Mouse (Mus musculus): Measurements from ENCODE around the gene Tmprss11b. TPM values are rescaled to one million over a fixed set of nuclear protein-coding genes. Genes with fewer than 3 reads are reported as not detected.
"Not testable (repeated sequence)": the region's sequence is repeated elsewhere in the genome, so short reads cannot be mapped to it uniquely, and the experiment has no call there.

Gene Tmprss11b
- polyA plus RNA-seq (2015; fragmentation: Nextera tagmentation; extraction: Ambion mirVana), result not detected in 2 replicates

- Histone ChIP-seq H3K9ac (ENCODE audit: low read depth, low read length) (no peak within 1 kb of the TSS), H3K36me3 (ENCODE audit: control insufficient read depth, insufficient read depth, low read length) (no peaks in the 10 kb centered on the region), H3K27ac (ENCODE audit: low read depth, low read length) (no peak within 1 kb of the TSS), H3K27me3 (replicated peaks; ENCODE audit: control insufficient read depth, insufficient read depth, low read length) (no peaks in the 10 kb centered on the region), H3K4me1 (ENCODE audit: control insufficient read depth, insufficient read depth, low read depth, low read length) (no peaks in the 10 kb centered on the region), H3K4me2 (ENCODE audit: low read length) (no peak within 1 kb of the TSS), H3K4me3 (ENCODE audit: low read length) (no peak within 1 kb of the TSS), H3K9me3 (ENCODE audit: control insufficient read depth, low read length) (no peaks in the 10 kb centered on the region)
- 84% methylated on average over 5 of the region's 5 CpGs for WGBS
- ATAC-seq, result no peak
Observed at GRCm38 (mm10) chr5:86676262-86676661, at the start of gene Tmprss11b. TSS of gene Tmprss11b (minus strand) at chr5:86676362.

GRCm38 (mm10) chr5:86725021-86725420 lies 48.9 kb upstream of the Tmprss11b start:
- no peak overlapping the region for H3K4me2 ChIP-seq (ENCODE audit: low read length)
- H3K27ac ChIP-seq (ENCODE audit: low read depth, low read length), result no peak overlapping the region
- no peaks in the 10 kb centered on the region for H3K9me3 ChIP-seq (ENCODE audit: control insufficient read depth, low read length)
- no peaks in the 10 kb centered on the region for H3K4me1 ChIP-seq (ENCODE audit: control insufficient read depth, insufficient read depth, low read depth, low read length)
- H3K4me3 ChIP-seq (ENCODE audit: low read length), result no peak overlapping the region
- H3K27me3 ChIP-seq (replicated peaks; ENCODE audit: control insufficient read depth, insufficient read depth, low read length), result no peaks in the 10 kb centered on the region
- H3K9ac ChIP-seq (ENCODE audit: low read depth, low read length), result no peak overlapping the region
- no peak for ATAC-seq
- no peaks in the 10 kb centered on the region for H3K36me3 ChIP-seq (ENCODE audit: control insufficient read depth, insufficient read depth, low read length)

- H3K4me1 ChIP-seq (ENCODE audit: control insufficient read depth, insufficient read depth, low read depth, low read length), result no peaks in the 10 kb centered on the region
- WGBS, result 38% methylated on average over 2 of the region's 2 CpGs
- no peaks in the 10 kb centered on the region for H3K36me3 ChIP-seq (ENCODE audit: control insufficient read depth, insufficient read depth, low read length)
- H3K9ac ChIP-seq (ENCODE audit: low read depth, low read length), result no peak overlapping the region
- ATAC-seq, result no peak
- no peaks in the 10 kb centered on the region for H3K27me3 ChIP-seq (replicated peaks; ENCODE audit: control insufficient read depth, insufficient read depth, low read length)
- H3K27ac ChIP-seq (ENCODE audit: low read depth, low read length), result no peak overlapping the region
- H3K4me2 ChIP-seq (ENCODE audit: low read length), result no peak overlapping the region
- no peak overlapping the region for H3K4me3 ChIP-seq (ENCODE audit: low read length)
- H3K9me3 ChIP-seq (ENCODE audit: control insufficient read depth, low read length), result no peaks in the 10 kb centered on the region
Observed at GRCm38 (mm10) chr5:86722820-86723460, 46.8 kb upstream of the Tmprss11b start.

- ATAC-seq, result no peak
- H3K27ac ChIP-seq (ENCODE audit: low read depth, low read length), result no peak overlapping the region
- H3K27me3 ChIP-seq (replicated peaks; ENCODE audit: control insufficient read depth, insufficient read depth, low read length), result no peaks in the 10 kb centered on the region
- peaks cover 3% of the 10 kb centered on the region; the same call in 1 of the 2 replicates for H3K9me3 ChIP-seq (ENCODE audit: control insufficient read depth, low read length)
- 94% methylated on average over 2 of the region's 2 CpGs for WGBS
- no peaks in the 10 kb centered on the region for H3K36me3 ChIP-seq (ENCODE audit: control insufficient read depth, insufficient read depth, low read length)
- H3K4me3 ChIP-seq (ENCODE audit: low read length), result no peak overlapping the region
- no peaks in the 10 kb centered on the region for H3K4me1 ChIP-seq (ENCODE audit: control insufficient read depth, insufficient read depth, low read depth, low read length)
- H3K9ac ChIP-seq (ENCODE audit: low read depth, low read length), result no peak overlapping the region
- no peak overlapping the region for H3K4me2 ChIP-seq (ENCODE audit: low read length)
Observed at GRCm38 (mm10) chr5:86714967-86715366, 38.8 kb upstream of the Tmprss11b start.

- no peak for ATAC-seq
- H3K4me1 ChIP-seq (ENCODE audit: control insufficient read depth, insufficient read depth, low read depth, low read length), result no peaks in the 10 kb centered on the region
- no peaks in the 10 kb centered on the region for H3K27me3 ChIP-seq (replicated peaks; ENCODE audit: control insufficient read depth, insufficient read depth, low read length)
- H3K4me3 ChIP-seq (ENCODE audit: low read length), result no peak overlapping the region
- no peaks in the 10 kb centered on the region for H3K9me3 ChIP-seq (ENCODE audit: control insufficient read depth, low read length)
- no peaks in the 10 kb centered on the region for H3K36me3 ChIP-seq (ENCODE audit: control insufficient read depth, insufficient read depth, low read length)
- H3K9ac ChIP-seq (ENCODE audit: low read depth, low read length), result no peak overlapping the region
- WGBS, result 86% methylated on average over 3 of the region's 3 CpGs
- H3K27ac ChIP-seq (ENCODE audit: low read depth, low read length), result no peak overlapping the region
- no peak overlapping the region for H3K4me2 ChIP-seq (ENCODE audit: low read length)
Observed at GRCm38 (mm10) chr5:86704923-86705322, 28.8 kb upstream of the Tmprss11b start.

GRCm38 (mm10) chr5:86684667-86685066 lies 8.5 kb upstream of the Tmprss11b start:
- H3K27me3 ChIP-seq (replicated peaks; ENCODE audit: control insufficient read depth, insufficient read depth, low read length), result no peaks in the 10 kb centered on the region

GRCm38 (mm10) chr5:86649185-86649584 lies 27.0 kb downstream of the Tmprss11b start:
- WGBS, result 32% methylated on average over 4 of the region's 4 CpGs
- not testable (repeated sequence) for H3K9ac ChIP-seq (ENCODE audit: low read depth, low read length); H3K36me3 ChIP-seq (ENCODE audit: control insufficient read depth, insufficient read depth, low read length); H3K27ac ChIP-seq (ENCODE audit: low read depth, low read length); H3K4me1 ChIP-seq (ENCODE audit: control insufficient read depth, insufficient read depth, low read depth, low read length); H3K27me3 ChIP-seq (replicated peaks; ENCODE audit: control insufficient read depth, insufficient read depth, low read length); H3K9me3 ChIP-seq (ENCODE audit: control insufficient read depth, low read length); H3K4me3 ChIP-seq (ENCODE audit: low read length); H3K4me2 ChIP-seq (ENCODE audit: low read length); ATAC-seq

More at GRCm38 (mm10) chr5:86684667-86685066, 8.5 kb upstream of the Tmprss11b start:
- Histone ChIP-seq H3K4me2 (ENCODE audit: low read length) (no peak overlapping the region), H3K9me3 (ENCODE audit: control insufficient read depth, low read length) (no peaks in the 10 kb centered on the region), H3K4me1 (ENCODE audit: control insufficient read depth, insufficient read depth, low read depth, low read length) (no peaks in the 10 kb centered on the region), H3K27ac (ENCODE audit: low read depth, low read length) (no peak overlapping the region), H3K4me3 (ENCODE audit: low read length) (no peak overlapping the region), H3K36me3 (ENCODE audit: control insufficient read depth, insufficient read depth, low read length) (no peaks in the 10 kb centered on the region), H3K9ac (ENCODE audit: low read depth, low read length) (no peak overlapping the region)
- ATAC-seq, result no peak
- WGBS, result 59% methylated on average over 4 of the region's 4 CpGs

- no peaks in the 10 kb centered on the region for H3K9me3 ChIP-seq (ENCODE audit: control insufficient read depth, low read length)
- no peaks in the 10 kb centered on the region for H3K27me3 ChIP-seq (replicated peaks; ENCODE audit: control insufficient read depth, insufficient read depth, low read length)
- H3K4me2 ChIP-seq (ENCODE audit: low read length), result no peak overlapping the region
- H3K27ac ChIP-seq (ENCODE audit: low read depth, low read length), result no peak overlapping the region
- no peak overlapping the region for H3K9ac ChIP-seq (ENCODE audit: low read depth, low read length)
- no peak overlapping the region for H3K4me3 ChIP-seq (ENCODE audit: low read length)
- H3K36me3 ChIP-seq (ENCODE audit: control insufficient read depth, insufficient read depth, low read length), result no peaks in the 10 kb centered on the region
- WGBS, result 79% methylated on average over 3 of the region's 3 CpGs
- H3K4me1 ChIP-seq (ENCODE audit: control insufficient read depth, insufficient read depth, low read depth, low read length), result no peaks in the 10 kb centered on the region
- no peak for ATAC-seq
Observed at GRCm38 (mm10) chr5:86640795-86641194, 35.4 kb downstream of the Tmprss11b start.

GRCm38 (mm10) chr5:86632324-86632723 lies 43.8 kb downstream of the Tmprss11b start, which contains the start of gene Tmprss11f:
TSS of gene Tmprss11f (minus strand) at chr5:86632424.
- no peak for ATAC-seq

More at GRCm38 (mm10) chr5:86632324-86632723, 43.8 kb downstream of the Tmprss11b start, which contains the start of gene Tmprss11f:
- H3K4me1 ChIP-seq (ENCODE audit: control insufficient read depth, insufficient read depth, low read depth, low read length), result no peaks in the 10 kb centered on the region
- no peaks in the 10 kb centered on the region for H3K36me3 ChIP-seq (ENCODE audit: control insufficient read depth, insufficient read depth, low read length)
- no peak within 1 kb of the TSS for H3K4me2 ChIP-seq (ENCODE audit: low read length)
- H3K4me3 ChIP-seq (ENCODE audit: low read length), result no peak within 1 kb of the TSS
- H3K9me3 ChIP-seq (ENCODE audit: control insufficient read depth, low read length), result no peaks in the 10 kb centered on the region
- H3K9ac ChIP-seq (ENCODE audit: low read depth, low read length), result no peak within 1 kb of the TSS
- 86% methylated on average over 5 of the region's 5 CpGs for WGBS
- H3K27me3 ChIP-seq (replicated peaks; ENCODE audit: control insufficient read depth, insufficient read depth, low read length), result no peaks in the 10 kb centered on the region
- no peak within 1 kb of the TSS for H3K27ac ChIP-seq (ENCODE audit: low read depth, low read length)
